Mouse (Mus musculus) spleen, postnatal 14 days (tissue): ENCODE results near the gene 2010003K11Rik.
"Not testable (repeated sequence)": the region's sequence is repeated elsewhere in the genome, so short reads cannot be mapped to it uniquely, and the experiment has no call there.

Experiments
- DNase-seq, 2 experiments: peaks; one replicate each; pipeline ENCODE4 v3.0.0; 2021 to 2022; ENCODE audit warnings: low spot score in 2 of 2

The 2010003K11Rik gene

GRCm38 (mm10) chr19:4461981-4462380 is 36.4 kb downstream of the 2010003K11Rik start:
- no peak for DNase-seq

- DNase-seq: peak; percentile 25 to 56
Measured at GRCm38 (mm10) chr19:4456227-4456626, 42.2 kb downstream of the 2010003K11Rik start.

- no peak for DNase-seq
Measured at GRCm38 (mm10) chr19:4455071-4455800, 43.1 kb downstream of the 2010003K11Rik start.

- DNase-seq: not testable (repeated sequence)
Measured at GRCm38 (mm10) chr19:4454040-4454439, 44.3 kb downstream of the 2010003K11Rik start.

- DNase-seq: no peak
Measured at GRCm38 (mm10) chr19:4452525-4452924, 45.9 kb downstream of the 2010003K11Rik start.

- no peak for DNase-seq
Measured at GRCm38 (mm10) chr19:4451965-4452364, 46.4 kb downstream of the 2010003K11Rik start.

- no peak for DNase-seq
Measured at GRCm38 (mm10) chr19:4451098-4451497, 47.3 kb downstream of the 2010003K11Rik start.

- no peak for DNase-seq
Measured at GRCm38 (mm10) chr19:4450666-4451065, 47.7 kb downstream of the 2010003K11Rik start.

- DNase-seq: no peak
Measured at GRCm38 (mm10) chr19:4449230-4449629, 49.2 kb downstream of the 2010003K11Rik start.

GRCm38 (mm10) chr19:4447445-4447844 is 50.9 kb downstream of the 2010003K11Rik start:
- no peak for DNase-seq
